Mouse (Mus musculus) liver, adult 2 months (tissue): Measurements from ENCODE around the gene Clca2.

Experiments
- CTCF ChIP-seq: fragments of 200-500 bp; IDR thresholded peaks from 2 replicates; pipeline ENCODE4 v1.5.1; 2011; ENCODE audit warnings: low read depth, low read length, control low read depth
- POLR2A ChIP-seq: fragments of 200-500 bp; IDR thresholded peaks from 2 replicates; pipeline ENCODE4 v1.6.1; 2011; ENCODE audit warnings: low read length, control low read depth; ENCODE audit not compliant: insufficient read depth; ENCODE audit errors: extremely low read depth

- no peak for TF ChIP-seq POLR2A
- TF ChIP-seq CTCF, result no peak
Measured at GRCm38 (mm10) chr3:145142925-145143324, 43.7 kb upstream of the Clca2 start.
